Mouse (Mus musculus) embryonic fibroblast, embryonic 13.5 days (primary cell): ENCODE measurements around the gene Rbm20.

Experiments
- CTCF ChIP-seq: IDR thresholded peaks from 2 replicates; pipeline ENCODE4 v1.5.1; 2011; ENCODE audit warnings: mild to moderate bottlenecking, control low read depth, low read length, moderate library complexity, borderline replicate concordance; ENCODE audit not compliant: insufficient read depth
- POLR2A ChIP-seq: IDR thresholded peaks from 2 replicates; pipeline ENCODE4 v1.6.1; 2011; ENCODE audit warnings: low read depth, mild to moderate bottlenecking, control low read depth, low read length, moderate library complexity

DNA sequence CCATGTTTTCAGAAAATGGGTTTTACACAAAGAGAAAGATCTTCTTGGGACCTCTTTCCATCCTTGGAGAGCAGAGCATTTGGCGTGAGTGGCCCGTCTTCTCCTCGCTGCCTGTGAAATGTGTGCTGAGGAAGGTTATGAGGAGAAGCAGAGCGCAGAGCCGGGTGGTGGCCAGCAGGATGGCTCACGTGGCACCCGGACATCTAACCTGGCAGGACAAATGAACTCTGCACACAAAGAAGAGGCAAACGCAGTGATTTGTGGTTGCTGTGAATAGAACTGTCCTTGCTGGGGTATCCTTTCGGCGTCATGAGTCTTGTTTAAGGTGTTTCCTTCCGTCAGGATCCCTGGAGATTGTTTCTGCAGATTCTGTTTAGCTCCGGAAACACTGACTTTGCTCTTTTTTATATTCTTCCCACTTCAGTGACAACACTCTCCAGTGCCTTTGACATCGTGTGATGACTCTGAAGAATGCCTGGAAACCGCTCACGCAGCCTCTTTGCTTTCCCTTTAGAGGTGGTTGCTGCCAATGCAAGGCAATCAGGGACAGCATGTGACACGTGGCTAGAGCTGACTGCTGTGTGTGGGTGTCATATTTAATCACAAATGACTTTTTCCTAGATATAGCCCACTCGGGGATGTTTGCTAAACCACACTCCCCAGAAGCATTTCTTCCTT is 80.5 kb downstream of the Rbm20 start:
- TF ChIP-seq CTCF (no peak), POLR2A (no peak)
